Mouse (Mus musculus) hindbrain, embryonic 12.5 days (tissue): Measurements from ENCODE around the gene Tas2r144. TPM values are rescaled to one million over a fixed set of nuclear protein-coding genes. Genes with fewer than 3 reads are reported as not detected.

Experiments used
- ATAC-seq: fragments of 200-750 bp; cut with Nextera tagmentation; 2 replicates; pipeline ENCODE4 v1.8.0; 2017; ENCODE audit warnings: moderate TSS enrichment; ENCODE audit not compliant: low FRiP score
- H3K27ac ChIP-seq: fragments of 300-500 bp; sonication (generic); 2 replicates; pipeline ENCODE4 v1.5.1; 2016; ENCODE audit warnings: mild to moderate bottlenecking
- H3K27me3 ChIP-seq: fragments of 300-500 bp; sonication (generic); 2 replicates; pipeline ENCODE4 v1.6.1; 2016; ENCODE audit warnings: mild to moderate bottlenecking
- H3K36me3 ChIP-seq: fragments of 300-500 bp; sonication (generic); 2 replicates; pipeline ENCODE4 v1.6.1; 2016; ENCODE audit warnings: mild to moderate bottlenecking
- H3K4me1 ChIP-seq: fragments of 300-500 bp; sonication (generic); 2 replicates; pipeline ENCODE4 v1.6.1; 2016
- H3K4me2 ChIP-seq: fragments of 300-500 bp; sonication (generic); replicated peaks from 2 replicates; pipeline ENCODE4 v1.6.1; 2016; ENCODE audit warnings: mild to moderate bottlenecking
- H3K4me3 ChIP-seq: fragments of 300-500 bp; sonication (generic); 2 replicates; pipeline ENCODE4 v1.5.1; 2016; ENCODE audit warnings: mild to moderate bottlenecking
- H3K9ac ChIP-seq: fragments of 300-500 bp; sonication (generic); 2 replicates; pipeline ENCODE4 v1.6.1; 2016; ENCODE audit warnings: mild to moderate bottlenecking, moderate library complexity
- H3K9me3 ChIP-seq: fragments of 300-500 bp; sonication (generic); replicated peaks from 2 replicates; pipeline ENCODE4 v1.6.1; 2016; ENCODE audit warnings: mild to moderate bottlenecking
- WGBS: fragments of 180-500 bp; shearing (Covaris S2); methylation state at CpG from one replicate; pipeline ENCODE4 v1.1.7; 2016; 5-methylcytosine and 5-hydroxymethylcytosine counted together
- polyA plus RNA-seq: library from polyadenylated mRNA; unstranded; fragments of >200 nt; fragmentation: Nextera tagmentation; extraction: Ambion mirVana; gene quantifications from 2 replicates; pipeline ENCODE4 v1.2.1, GENCODE M21; 2016

The Tas2r144 gene
- polyA plus RNA-seq, 1 experiment from 2014 or later: not detected

DNA sequence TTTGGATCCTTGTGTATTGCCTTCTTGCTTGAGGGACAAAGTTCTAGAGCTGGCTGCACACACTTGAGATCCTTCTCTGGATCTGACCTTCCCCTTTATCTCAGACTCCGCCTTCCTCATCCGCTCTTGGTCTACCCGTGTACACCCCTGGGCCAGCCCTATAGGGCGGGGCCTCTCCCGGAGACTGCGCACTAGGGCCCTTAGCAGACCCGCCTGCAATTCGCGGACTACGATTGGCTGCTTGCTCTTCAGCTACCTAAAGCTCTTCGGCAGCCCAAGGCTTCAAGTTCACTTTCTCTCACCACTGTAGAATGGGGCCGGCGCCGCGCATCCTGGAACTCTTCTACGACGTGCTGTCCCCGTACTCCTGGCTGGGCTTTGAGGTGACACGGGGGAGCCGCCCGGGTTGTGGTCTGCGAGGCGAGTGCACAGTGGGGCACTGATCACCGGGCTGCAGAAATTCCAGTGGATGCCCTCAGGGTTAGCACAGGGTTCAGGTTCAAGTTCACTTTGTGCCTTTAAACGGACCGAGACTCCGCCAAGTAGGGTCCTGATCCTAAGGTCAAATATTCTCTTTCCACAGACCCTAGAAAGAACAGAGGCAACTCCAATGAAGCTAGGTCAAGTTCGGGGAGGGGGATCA, 30.7 kb downstream of the Tas2r144 start, which contains the start of gene Gstk1:
TSS of gene Gstk1 (plus strand) at position 225 of the 643 bp plus-strand sequence.
- H3K27ac ChIP-seq: no peak within 1 kb of the TSS
- H3K4me1 ChIP-seq: peaks cover 6% of the 10 kb centered on the region; the same call in 1 of the 2 replicates
- no peaks in the 10 kb centered on the region for H3K9me3 ChIP-seq
- peaks cover 11% of the 10 kb centered on the region; the same call in 1 of the 2 replicates for H3K27me3 ChIP-seq
- peak; percentile 99 for ATAC-seq
- H3K4me3 ChIP-seq: peak within 1 kb of the TSS; percentile 39
- 3% methylated on average over 28 of the region's 28 CpGs for WGBS
- H3K9ac ChIP-seq: peak within 1 kb of the TSS; percentile 50; the same call in 1 of the 2 replicates
- no peaks in the 10 kb centered on the region for H3K36me3 ChIP-seq
- peak within 1 kb of the TSS; percentile 73 for H3K4me2 ChIP-seq

- Histone ChIP-seq H3K4me1 (peaks cover 6% of the 10 kb centered on the region; the same call in 1 of the 2 replicates), H3K4me2 (peak overlapping the region; percentile 25), H3K27me3 (peaks cover 11% of the 10 kb centered on the region; the same call in 1 of the 2 replicates), H3K27ac (no peak overlapping the region), H3K36me3 (no peaks in the 10 kb centered on the region), H3K9ac (no peak overlapping the region), H3K9me3 (no peaks in the 10 kb centered on the region), H3K4me3 (no peak overlapping the region)
- ATAC-seq: peak; percentile 33; the same call in 1 of the 2 replicates
- 9% methylated on average over 8 of the region's 8 CpGs for WGBS
These were observed 32.0 kb downstream of the Tas2r144 start for GRCm38 (mm10) chr6:42247173-42247572.

DNA sequence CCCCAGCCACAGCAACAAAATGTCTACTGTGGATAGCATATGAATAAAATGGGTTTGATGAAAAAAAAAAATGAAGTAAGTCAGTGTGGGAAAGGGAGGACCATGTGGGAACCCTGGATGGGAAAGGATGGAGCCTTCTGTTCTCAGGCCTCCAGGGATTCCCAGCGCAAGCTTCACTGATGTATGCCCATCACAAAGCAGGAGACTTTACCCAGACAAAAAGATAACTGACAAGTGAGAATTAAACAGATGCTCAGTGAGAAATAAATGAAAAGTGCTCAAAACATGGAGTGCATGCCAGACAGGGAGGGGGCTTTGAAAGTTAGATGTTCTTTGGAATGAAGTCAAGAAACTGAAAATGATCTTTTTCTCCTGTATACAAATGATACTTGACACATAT, 32.9 kb downstream of the Tas2r144 start:
- peaks cover 6% of the 10 kb centered on the region; the same call in 1 of the 2 replicates for H3K4me1 ChIP-seq
- H3K9me3 ChIP-seq: no peaks in the 10 kb centered on the region
- H3K36me3 ChIP-seq: no peaks in the 10 kb centered on the region
- H3K27ac ChIP-seq: no peak overlapping the region
- H3K9ac ChIP-seq: no peak overlapping the region
- ATAC-seq: no peak
- no peak overlapping the region for H3K4me3 ChIP-seq
- WGBS: 90% methylated on average over 1 of the region's 1 CpGs
- H3K4me2 ChIP-seq: peak overlapping the region; percentile 25; the same call in 1 of the 2 replicates
- H3K27me3 ChIP-seq: peaks cover 11% of the 10 kb centered on the region; the same call in 1 of the 2 replicates

GRCm38 (mm10) chr6:42251791-42252190, 36.7 kb downstream of the Tas2r144 start:
- Histone ChIP-seq H3K27ac (no peak overlapping the region), H3K27me3 (peaks cover 2% of the 10 kb centered on the region; the same call in 1 of the 2 replicates), H3K36me3 (no peaks in the 10 kb centered on the region), H3K4me3 (no peak overlapping the region), H3K9ac (no peak overlapping the region), H3K9me3 (no peaks in the 10 kb centered on the region), H3K4me1 (no peaks in the 10 kb centered on the region), H3K4me2 (no peak overlapping the region)
- 82% methylated on average over 4 of the region's 4 CpGs for WGBS
- no peak for ATAC-seq

GRCm38 (mm10) chr6:42253103-42253502, 38.0 kb downstream of the Tas2r144 start:
- Histone ChIP-seq H3K9ac (no peak overlapping the region), H3K9me3 (no peaks in the 10 kb centered on the region), H3K4me2 (no peak overlapping the region), H3K27ac (no peak overlapping the region), H3K4me3 (no peak overlapping the region), H3K4me1 (no peaks in the 10 kb centered on the region), H3K36me3 (no peaks in the 10 kb centered on the region), H3K27me3 (no peaks in the 10 kb centered on the region)
- 84% methylated on average over 2 of the region's 2 CpGs for WGBS
- no peak for ATAC-seq

DNA sequence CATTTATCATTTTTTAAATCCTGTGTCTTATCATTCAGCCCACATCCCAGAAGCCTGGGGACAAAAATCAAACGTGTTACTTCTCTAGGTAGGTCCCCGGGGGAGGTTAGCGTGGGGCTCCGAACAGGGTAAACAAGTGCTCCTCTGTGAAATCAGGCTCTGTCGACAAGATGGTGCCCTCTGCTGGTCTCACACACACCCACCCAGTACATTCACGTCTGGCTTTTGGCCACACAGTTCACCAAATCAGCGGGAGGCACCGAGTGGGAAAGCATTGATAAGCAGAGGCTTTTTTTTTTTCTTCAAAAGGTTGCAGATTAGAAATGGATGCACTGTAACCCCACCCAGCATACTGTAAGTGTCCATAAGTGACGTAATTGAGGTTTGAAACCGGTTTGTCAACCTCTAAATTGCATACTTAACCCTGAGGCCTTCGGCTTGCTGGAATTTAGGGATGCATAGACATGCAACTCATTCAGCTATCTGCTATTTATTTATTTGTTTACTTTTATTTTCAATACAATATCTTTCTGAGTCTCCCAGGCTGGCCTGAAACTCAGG, 42.3 kb downstream of the Tas2r144 start:
- H3K36me3 ChIP-seq: no peaks in the 10 kb centered on the region
- H3K4me2 ChIP-seq: no peak overlapping the region
- no peak overlapping the region for H3K4me3 ChIP-seq
- no peak overlapping the region for H3K9ac ChIP-seq
- H3K27me3 ChIP-seq: no peaks in the 10 kb centered on the region; the same call in 1 of the 2 replicates
- H3K9me3 ChIP-seq: no peaks in the 10 kb centered on the region
- ATAC-seq: peak; percentile 63
- H3K4me1 ChIP-seq: no peaks in the 10 kb centered on the region
- H3K27ac ChIP-seq: no peak overlapping the region
- 20% methylated on average over 11 of the region's 11 CpGs for WGBS

DNA sequence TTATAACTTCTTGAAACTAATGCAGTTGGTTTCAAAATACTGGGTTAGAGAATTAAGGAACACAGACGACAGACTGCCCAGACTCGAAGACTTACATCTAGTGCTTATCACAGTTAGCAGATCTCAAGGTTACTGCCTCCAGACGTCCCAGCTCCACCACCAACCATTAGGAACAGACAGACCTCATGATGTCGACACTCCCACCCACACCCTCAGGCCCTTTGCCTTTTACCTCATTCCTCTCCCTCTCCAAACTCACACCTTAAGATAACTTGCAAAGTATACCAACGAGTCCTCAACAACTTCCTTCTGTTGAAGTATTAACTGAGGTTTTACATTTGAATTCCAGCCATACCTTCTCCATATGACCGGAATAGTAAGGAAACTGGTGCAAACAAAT, 45.3 kb downstream of the Tas2r144 start:
- Histone ChIP-seq H3K4me1 (no peaks in the 10 kb centered on the region), H3K9ac (no peak overlapping the region), H3K27ac (no peak overlapping the region), H3K27me3 (no peaks in the 10 kb centered on the region; the same call in 1 of the 2 replicates), H3K4me3 (no peak overlapping the region), H3K36me3 (no peaks in the 10 kb centered on the region), H3K4me2 (no peak overlapping the region), H3K9me3 (no peaks in the 10 kb centered on the region)
- no peak for ATAC-seq
- WGBS: 76% methylated on average over 6 of the region's 6 CpGs

DNA sequence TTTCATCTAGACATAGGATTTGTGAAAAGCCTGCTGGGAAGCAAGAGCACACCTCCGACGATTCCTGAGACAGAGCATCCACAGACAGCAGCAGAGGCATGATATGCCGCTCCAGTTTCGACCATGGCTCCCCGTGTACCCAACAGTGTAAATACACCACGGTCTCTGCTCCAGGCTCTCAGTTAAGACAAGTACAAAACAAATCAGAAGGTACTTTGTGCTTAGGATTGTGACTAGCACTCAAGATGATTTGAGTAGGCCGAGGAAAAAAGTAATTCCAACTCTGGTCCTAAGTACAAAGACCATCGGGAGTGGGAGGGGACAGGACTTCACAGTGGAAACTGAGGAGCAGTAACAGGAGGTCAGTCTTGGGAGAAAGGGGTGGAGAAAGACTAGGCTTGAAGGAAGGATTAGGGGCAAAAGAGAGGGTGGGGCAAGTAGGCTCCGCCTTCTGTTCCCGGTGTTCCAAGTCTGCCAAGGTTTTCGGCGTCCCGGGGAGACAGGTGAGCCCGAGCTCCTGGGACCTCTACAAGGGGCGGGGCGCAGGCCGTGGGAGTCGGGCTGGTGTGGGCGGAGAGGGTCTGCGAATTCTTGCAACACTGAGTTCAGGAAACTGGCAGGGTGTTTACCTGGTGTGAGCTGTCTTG, 46.5 kb downstream of the Tas2r144 start, which contains the start of gene Tmem139:
TSS of gene Tmem139 (plus strand) at position 447 of the 647 bp plus-strand sequence.
- H3K4me2 ChIP-seq: peak within 1 kb of the TSS; percentile 30
- H3K4me1 ChIP-seq: peaks cover 3% of the 10 kb centered on the region
- no peak for ATAC-seq
- H3K9me3 ChIP-seq: no peaks in the 10 kb centered on the region
- WGBS: 18% methylated on average over 20 of the region's 20 CpGs
- H3K36me3 ChIP-seq: no peaks in the 10 kb centered on the region
- no peak within 1 kb of the TSS for H3K4me3 ChIP-seq
- no peaks in the 10 kb centered on the region; the same call in 1 of the 2 replicates for H3K27me3 ChIP-seq
- H3K27ac ChIP-seq: no peak within 1 kb of the TSS
- H3K9ac ChIP-seq: no peak within 1 kb of the TSS; the same call in 1 of the 2 replicates

DNA sequence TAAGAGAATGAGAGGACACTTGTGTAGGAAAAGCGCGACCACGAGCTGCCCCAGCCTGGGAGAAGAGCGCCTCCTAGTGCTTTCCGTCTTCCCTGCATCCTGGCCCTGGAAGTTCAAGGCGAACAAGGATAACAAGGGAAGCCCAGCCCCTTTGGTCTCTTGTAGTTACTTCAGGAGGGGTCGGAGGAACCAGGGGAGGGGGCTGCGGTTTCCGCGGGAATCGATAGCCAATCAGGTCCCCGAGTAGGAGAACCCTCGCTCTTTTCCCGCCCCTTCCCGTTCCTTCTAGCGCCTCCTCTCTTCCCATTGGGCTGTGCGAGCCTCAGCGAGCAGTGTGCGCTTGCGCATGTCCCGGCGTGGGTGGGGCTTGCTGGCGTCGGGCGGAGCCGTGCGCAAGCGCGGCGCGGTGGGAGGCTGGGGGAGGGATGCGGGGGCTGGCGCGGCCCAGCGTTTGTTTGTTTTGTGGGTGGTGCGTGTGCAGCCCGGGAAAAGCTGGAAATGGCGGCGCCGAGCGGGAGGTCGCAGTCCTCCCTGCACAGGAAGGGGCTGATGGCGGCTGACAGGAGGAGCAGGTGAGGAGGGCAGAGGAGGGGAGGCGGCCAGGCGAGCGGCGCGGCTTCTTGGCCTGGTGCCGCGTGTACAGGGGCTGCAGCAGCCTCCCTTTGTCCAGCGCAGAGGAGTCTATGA, 49.6 kb downstream of the Tas2r144 start, which contains the start of gene Casp2:
TSS of gene Casp2 (plus strand) at position 360 of the 687 bp plus-strand sequence.
- Histone ChIP-seq H3K36me3 (peaks cover 25% of the 10 kb centered on the region), H3K27me3 (no peaks in the 10 kb centered on the region; the same call in 1 of the 2 replicates), H3K4me3 (peak within 1 kb of the TSS; percentile 66), H3K27ac (peak within 1 kb of the TSS; percentile 91), H3K4me1 (peaks cover 7% of the 10 kb centered on the region), H3K9ac (peak within 1 kb of the TSS; percentile 89), H3K9me3 (no peaks in the 10 kb centered on the region), H3K4me2 (peak within 1 kb of the TSS; percentile 82)
- WGBS: under 1% methylated on average over 51 of the region's 51 CpGs
- ATAC-seq: peak; percentile 100
